Mouse (Mus musculus) cerebellum, adult 2 months (tissue): ENCODE results near the gene Slc19a2. TPM values are rescaled to one million over a fixed set of nuclear protein-coding genes. Genes with fewer than 3 reads are reported as not detected.
"Not testable (repeated sequence)": the region's sequence is repeated elsewhere in the genome, so short reads cannot be mapped to it uniquely, and the experiment has no call there.

Source experiments
- DNase-seq, 2 experiments: peaks; one replicate each; pipeline ENCODE4 v3.0.0; 2021
- H3K27ac ChIP-seq: fragments of 200-500 bp; 2 replicates; pipeline ENCODE4 v1.5.1; 2012; ENCODE audit warnings: low read length, control low read depth, inconsistent platforms; ENCODE audit not compliant: insufficient read depth
- H3K27me3 ChIP-seq: fragments of 200-500 bp; 2 replicates; pipeline ENCODE4 v1.6.1; 2012; ENCODE audit warnings: inconsistent platforms, mild to moderate bottlenecking, low read length, moderate library complexity; ENCODE audit not compliant: control insufficient read depth, insufficient read depth
- H3K4me1 ChIP-seq: fragments of 200-500 bp; 2 replicates; pipeline ENCODE4 v1.6.1; 2011; ENCODE audit warnings: low read length; ENCODE audit not compliant: control insufficient read depth, insufficient read depth
- H3K4me3 ChIP-seq: fragments of 200-500 bp; replicated peaks from 2 replicates; pipeline ENCODE3; 2011; ENCODE audit warnings: mild to moderate bottlenecking, low read depth, low read length, control low read depth; ENCODE audit not compliant: insufficient read depth
- CTCF ChIP-seq: fragments of 200-500 bp; IDR thresholded peaks from 2 replicates; pipeline ENCODE4 v1.5.1; 2011; ENCODE audit warnings: low read depth, mild to moderate bottlenecking, control low read depth, low read length, moderate library complexity, borderline replicate concordance; ENCODE audit not compliant: insufficient read depth
- POLR2A ChIP-seq: fragments of 200-500 bp; IDR thresholded peaks from 2 replicates; pipeline ENCODE4 v1.6.1; 2011; ENCODE audit warnings: low read length, control low read depth, borderline replicate concordance; ENCODE audit not compliant: insufficient read depth
- WGBS: fragments of 180-500 bp; shearing (Covaris S2); methylation state at CpG from one replicate; pipeline ENCODE4 v1.1.7; 2018; 5-methylcytosine and 5-hydroxymethylcytosine counted together
- polyA plus RNA-seq: library from polyadenylated mRNA; depleted of rRNA; stranded (reverse); fragments of >200 nt; gene quantifications from 2 replicates; pipeline ENCODE4 v1.2.3, GENCODE M21; 2012

Slc19a2 gene
- polyA plus RNA-seq, 1 experiment = 19.2 TPM

DNA sequence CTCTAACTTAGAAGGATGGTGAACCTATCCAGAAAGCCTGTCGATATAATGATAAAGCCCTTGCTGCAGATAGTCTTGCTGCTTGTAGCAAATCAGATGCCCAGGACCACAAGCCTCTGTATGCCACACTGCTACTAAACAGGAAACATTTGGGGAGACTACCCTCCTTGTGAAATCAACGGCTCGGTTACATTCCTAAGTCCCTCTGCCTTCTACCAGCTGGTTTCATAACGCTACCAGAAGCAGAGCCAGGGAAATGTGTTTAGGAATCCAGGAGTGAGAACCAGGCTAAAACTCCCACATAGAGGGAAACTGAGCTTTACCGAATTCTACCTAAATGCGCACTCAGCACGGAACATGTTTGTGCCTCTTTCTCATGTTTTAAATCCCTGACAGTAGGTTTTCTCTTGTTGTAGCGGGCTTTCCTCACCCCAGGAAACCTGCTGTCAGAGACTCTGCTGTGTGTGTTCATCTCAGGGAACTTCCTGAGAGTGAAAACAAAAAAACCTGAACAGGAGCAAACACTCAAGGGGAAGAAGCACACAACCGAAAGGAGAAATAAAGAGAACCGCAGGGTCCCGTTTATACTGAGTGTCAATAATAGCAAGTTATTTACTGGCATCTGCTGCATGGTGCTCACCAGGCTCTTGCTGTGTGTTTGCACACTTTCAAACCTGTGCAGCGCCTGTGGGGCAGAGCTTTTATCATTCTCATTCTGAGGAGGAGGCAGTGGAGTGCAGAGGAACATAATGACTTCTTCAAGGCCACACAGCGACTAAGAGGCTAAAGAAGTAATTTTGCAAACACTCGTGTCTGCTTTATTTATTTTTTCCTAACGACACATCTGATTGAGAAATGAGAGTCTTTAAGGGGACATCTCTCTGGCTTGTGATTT, 30.8 kb upstream of the Slc19a2 start:
- TF ChIP-seq CTCF = no peak
- no peak for TF ChIP-seq POLR2A
- H3K4me3 ChIP-seq = no peak overlapping the region
- no peak overlapping the region for H3K27ac ChIP-seq
- peaks cover 3% of the 10 kb centered on the region; the same call in 1 of the 2 replicates for H3K4me1 ChIP-seq
- WGBS = 31% methylated on average over 15 of the region's 15 CpGs
- no peaks in the 10 kb centered on the region for H3K27me3 ChIP-seq
- peak; percentile 28 to 37 for DNase-seq

DNA sequence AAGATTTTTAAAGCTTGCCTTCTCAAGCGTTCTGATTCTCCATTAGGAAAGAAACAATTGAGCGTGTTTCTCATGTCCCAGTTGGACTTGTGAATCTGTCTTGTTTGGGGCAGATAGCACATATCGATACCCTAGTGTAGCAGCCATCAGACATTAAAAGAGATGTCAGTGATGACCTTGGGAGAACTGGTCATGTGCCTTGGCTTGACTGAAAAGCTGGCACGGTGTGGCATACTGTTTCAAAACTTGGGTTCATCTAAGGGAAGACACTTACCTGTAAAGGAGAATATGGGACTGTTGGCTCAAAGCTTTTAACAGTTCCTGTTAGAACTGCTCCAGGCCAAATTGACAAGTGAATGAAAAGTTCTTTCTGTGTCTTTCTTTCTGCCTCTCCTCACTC, 28.6 kb upstream of the Slc19a2 start:
- no peak for TF ChIP-seq CTCF
- TF ChIP-seq POLR2A = no peak
- H3K27me3 ChIP-seq = no peaks in the 10 kb centered on the region
- H3K4me3 ChIP-seq = no peak overlapping the region
- no peak for DNase-seq
- peaks cover 3% of the 10 kb centered on the region; the same call in 1 of the 2 replicates for H3K4me1 ChIP-seq
- 90% methylated on average over 4 of the region's 4 CpGs for WGBS
- H3K27ac ChIP-seq = no peak overlapping the region

DNA sequence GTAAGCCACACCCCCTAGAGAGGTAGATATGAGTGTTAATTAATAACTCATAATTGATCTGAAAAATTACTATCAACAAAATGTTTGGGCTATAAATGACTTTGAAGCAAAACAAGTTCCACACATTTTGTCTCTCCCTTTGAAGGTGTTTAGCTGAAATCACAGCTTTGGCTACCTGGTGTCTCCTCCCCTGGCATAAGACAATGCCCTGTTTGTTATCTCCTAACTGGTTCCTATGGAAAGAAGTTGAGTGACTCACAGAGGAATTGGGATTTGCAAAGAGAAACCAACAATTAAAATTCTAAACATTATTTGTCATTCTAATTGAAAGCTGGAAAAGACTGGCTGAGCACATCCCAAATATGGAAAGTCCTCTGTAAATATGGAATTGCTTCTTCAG, 25.8 kb upstream of the Slc19a2 start:
- peaks cover 3% of the 10 kb centered on the region; the same call in 1 of the 2 replicates for H3K4me1 ChIP-seq
- H3K27me3 ChIP-seq = no peaks in the 10 kb centered on the region
- TF ChIP-seq CTCF (no peak), POLR2A (no peak)
- H3K27ac ChIP-seq = no peak overlapping the region
- DNase-seq = no peak
- no peak overlapping the region for H3K4me3 ChIP-seq

DNA sequence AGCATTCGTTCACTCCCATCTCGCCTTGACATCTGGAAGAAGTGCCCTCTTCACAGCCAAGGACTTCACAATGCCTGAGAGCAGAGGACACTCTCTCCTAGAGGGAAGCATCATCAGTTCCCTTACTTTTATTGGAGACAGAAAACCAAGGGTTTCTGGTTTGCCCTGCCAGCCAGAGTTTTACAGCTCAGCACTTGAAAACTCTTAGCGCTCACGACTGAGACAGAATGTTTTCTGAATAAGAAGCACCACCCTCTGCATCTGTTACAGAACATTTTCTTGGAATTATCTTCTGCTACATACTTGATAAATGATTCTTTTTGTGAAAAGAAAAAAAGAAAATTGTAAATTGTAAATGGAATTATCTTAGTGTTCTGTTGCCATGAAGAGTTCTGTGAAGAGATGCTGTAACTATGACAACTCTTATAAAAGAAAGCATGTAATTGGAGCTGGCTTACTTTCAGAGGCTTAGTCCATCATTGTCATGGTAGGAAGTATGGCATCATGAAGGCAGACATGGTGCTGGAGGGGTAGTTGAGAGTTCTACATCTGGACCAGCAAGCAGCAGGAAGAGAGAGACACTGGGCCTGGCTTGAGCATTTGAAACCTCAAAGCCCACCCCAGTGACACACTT, 16.8 kb upstream of the Slc19a2 start:
- not testable (repeated sequence) for DNase-seq, H3K4me3 ChIP-seq, H3K4me1 ChIP-seq, H3K27ac ChIP-seq, H3K27me3 ChIP-seq
- WGBS = 58% methylated on average over 3 of the region's 4 CpGs

DNA sequence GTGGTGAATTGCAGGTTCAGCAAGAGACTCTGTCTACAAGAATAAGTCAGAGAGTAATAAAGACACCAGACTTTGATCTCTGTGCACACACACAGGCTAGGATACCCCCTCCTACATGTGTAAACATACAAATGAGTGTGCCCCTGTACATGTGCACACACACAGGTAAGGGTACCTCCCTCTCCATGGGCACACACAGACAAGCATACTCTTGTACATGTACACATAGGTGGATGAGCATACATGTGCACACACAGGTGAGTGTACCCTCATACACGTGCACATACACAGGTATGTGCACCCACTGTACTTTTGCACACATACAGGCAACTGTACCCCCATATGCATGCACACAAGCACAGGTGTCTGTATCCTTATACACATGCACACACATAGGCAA, 15.4 kb upstream of the Slc19a2 start:
- no peak for TF ChIP-seq CTCF
- no peak for TF ChIP-seq POLR2A
- H3K4me3 ChIP-seq = no peak overlapping the region
- DNase-seq = no peak

DNA sequence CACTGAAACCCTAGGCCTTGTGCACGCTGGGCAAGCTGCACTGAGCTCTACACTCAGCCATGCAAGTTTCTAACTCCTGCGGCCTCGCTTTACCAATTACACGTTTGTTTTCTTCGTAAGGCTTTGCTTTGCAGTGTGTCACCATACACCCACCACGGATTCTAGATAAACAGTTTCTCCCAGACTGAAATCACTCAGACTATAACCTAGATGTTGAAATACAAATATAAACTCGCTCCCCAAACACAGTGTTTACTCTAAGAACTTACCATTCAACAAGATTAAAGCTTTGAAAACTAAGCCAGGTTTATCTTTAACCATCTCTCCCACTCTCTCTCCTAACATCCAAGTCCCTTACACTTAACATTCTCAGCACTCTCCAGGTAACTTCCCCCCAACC, 13.8 kb upstream of the Slc19a2 start:
- no peak for DNase-seq
- H3K27me3 ChIP-seq = no peaks in the 10 kb centered on the region
- TF ChIP-seq POLR2A (no peak), CTCF (no peak)
- 85% methylated on average over 7 of the region's 7 CpGs for WGBS
- H3K4me1 ChIP-seq = no peaks in the 10 kb centered on the region; the same call in 1 of the 2 replicates
- no peak overlapping the region for H3K4me3 ChIP-seq
- H3K27ac ChIP-seq = no peak overlapping the region

More for the DNA sequence above, 15.4 kb upstream of the Slc19a2 start:
- Histone ChIP-seq H3K4me1 (no peaks in the 10 kb centered on the region; the same call in 1 of the 2 replicates), H3K27me3 (no peaks in the 10 kb centered on the region), H3K27ac (no peak overlapping the region)
- WGBS = 88% methylated on average over 1 of the region's 1 CpGs

GRCm38 (mm10) chr1:164236078-164236477, 12.8 kb upstream of the Slc19a2 start:
- Histone ChIP-seq H3K4me1 (no peaks in the 10 kb centered on the region; the same call in 1 of the 2 replicates), H3K27me3 (no peaks in the 10 kb centered on the region), H3K4me3 (no peak overlapping the region), H3K27ac (peak overlapping the region; percentile 24; the same call in 1 of the 2 replicates)
- peak; percentile 48 to 68 for DNase-seq
- 16% methylated on average over 7 of the region's 7 CpGs for WGBS
- TF ChIP-seq POLR2A (no peak), CTCF (no peak)

- 83% methylated on average over 2 of the region's 2 CpGs for WGBS
- no peak overlapping the region for H3K4me3 ChIP-seq
- no peaks in the 10 kb centered on the region for H3K4me1 ChIP-seq
Measured at GRCm38 (mm10) chr1:164241494-164241893, 7.4 kb upstream of the Slc19a2 start.

More at GRCm38 (mm10) chr1:164241494-164241893, 7.4 kb upstream of the Slc19a2 start:
- TF ChIP-seq POLR2A = no peak
- no peak for TF ChIP-seq CTCF
- DNase-seq = no peak
- H3K27ac ChIP-seq = no peak overlapping the region
- no peaks in the 10 kb centered on the region for H3K27me3 ChIP-seq
